Mouse (Mus musculus) heart, embryonic 10.5 days (tissue): ENCODE results near the gene Cmip. TPM values are rescaled to one million over a fixed set of nuclear protein-coding genes. Genes with fewer than 3 reads are reported as not detected.

Source experiments
- DNase-seq: peaks from one replicate; pipeline ENCODE4 v3.0.0-alpha.2; 2017; ENCODE audit warnings: low spot score
- H3K27ac ChIP-seq: fragments of 300-500 bp; sonication (generic); 2 replicates; pipeline ENCODE4 v1.5.1; 2016; ENCODE audit warnings: mild to moderate bottlenecking
- H3K27me3 ChIP-seq: fragments of 300-500 bp; sonication (generic); 2 replicates; pipeline ENCODE4 v1.6.1; 2016; ENCODE audit warnings: mild to moderate bottlenecking; ENCODE audit not compliant: poor library complexity, insufficient read depth, severe bottlenecking
- H3K36me3 ChIP-seq: fragments of 300-500 bp; sonication (generic); 2 replicates; pipeline ENCODE4 v1.6.1; 2016; ENCODE audit warnings: mild to moderate bottlenecking, moderate library complexity
- H3K4me1 ChIP-seq: fragments of 300-500 bp; sonication (generic); 2 replicates; pipeline ENCODE4 v1.6.1; 2016; ENCODE audit warnings: mild to moderate bottlenecking
- H3K4me3 ChIP-seq: fragments of 300-500 bp; sonication (generic); 2 replicates; pipeline ENCODE4 v1.5.1; 2016; ENCODE audit warnings: mild to moderate bottlenecking, moderate library complexity
- H3K9me3 ChIP-seq: fragments of 300-500 bp; sonication (generic); 2 replicates; pipeline ENCODE4 v1.6.1; 2016; ENCODE audit warnings: mild to moderate bottlenecking, moderate library complexity
- WGBS: fragments of 180-500 bp; shearing (Covaris S2); methylation state at CpG from one replicate; pipeline ENCODE4 v1.1.7; 2016; 5-methylcytosine and 5-hydroxymethylcytosine counted together
- polyA plus RNA-seq: library from polyadenylated mRNA; unstranded; fragments of >200 nt; fragmentation: Nextera tagmentation; extraction: Ambion mirVana; gene quantifications from 2 replicates; pipeline ENCODE4 v1.2.1, GENCODE M21; 2016

The Cmip gene
- polyA plus RNA-seq, 1 experiment from 2014 or later = 8.3 TPM

GRCm38 (mm10) chr8:117284768-117285484, 28.1 kb downstream of the Cmip start:
- WGBS = 79% methylated on average over 9 of the region's 9 CpGs
- H3K27me3 ChIP-seq = no peaks in the 10 kb centered on the region
- no peak for DNase-seq
- H3K4me1 ChIP-seq = peaks cover 46% of the 10 kb centered on the region
- H3K9me3 ChIP-seq = no peaks in the 10 kb centered on the region
- no peak overlapping the region for H3K27ac ChIP-seq
- peaks cover 18% of the 10 kb centered on the region for H3K36me3 ChIP-seq
- no peak overlapping the region for H3K4me3 ChIP-seq

GRCm38 (mm10) chr8:117287966-117288365, 31.1 kb downstream of the Cmip start:
- no peaks in the 10 kb centered on the region for H3K27me3 ChIP-seq
- 74% methylated on average over 8 of the region's 8 CpGs for WGBS
- peaks cover 40% of the 10 kb centered on the region for H3K4me1 ChIP-seq
- H3K4me3 ChIP-seq = no peak overlapping the region
- no peak overlapping the region for H3K27ac ChIP-seq
- H3K9me3 ChIP-seq = no peaks in the 10 kb centered on the region
- H3K36me3 ChIP-seq = peaks cover 18% of the 10 kb centered on the region
- DNase-seq = no peak

- no peak for DNase-seq
- H3K27ac ChIP-seq = no peak overlapping the region
- no peaks in the 10 kb centered on the region for H3K27me3 ChIP-seq
- H3K9me3 ChIP-seq = no peaks in the 10 kb centered on the region
- WGBS = 82% methylated on average over 9 of the region's 9 CpGs
- peaks cover 18% of the 10 kb centered on the region for H3K36me3 ChIP-seq
- H3K4me3 ChIP-seq = no peak overlapping the region
- peaks cover 40% of the 10 kb centered on the region for H3K4me1 ChIP-seq
Observed at GRCm38 (mm10) chr8:117289016-117289415, 32.2 kb downstream of the Cmip start.

- Histone ChIP-seq H3K4me3 (no peak overlapping the region), H3K27ac (no peak overlapping the region), H3K4me1 (peaks cover 41% of the 10 kb centered on the region), H3K27me3 (no peaks in the 10 kb centered on the region), H3K9me3 (no peaks in the 10 kb centered on the region), H3K36me3 (peaks cover 11% of the 10 kb centered on the region)
- WGBS = 85% methylated on average over 7 of the region's 7 CpGs
- DNase-seq = no peak
Observed at GRCm38 (mm10) chr8:117290506-117290905, 33.6 kb downstream of the Cmip start.

GRCm38 (mm10) chr8:117292262-117292661, 35.4 kb downstream of the Cmip start:
- Histone ChIP-seq H3K27me3 (no peaks in the 10 kb centered on the region), H3K4me1 (peaks cover 41% of the 10 kb centered on the region), H3K9me3 (no peaks in the 10 kb centered on the region), H3K36me3 (no peaks in the 10 kb centered on the region), H3K4me3 (no peak overlapping the region), H3K27ac (no peak overlapping the region)
- WGBS = 41% methylated on average over 8 of the region's 8 CpGs
- no peak for DNase-seq

DNA sequence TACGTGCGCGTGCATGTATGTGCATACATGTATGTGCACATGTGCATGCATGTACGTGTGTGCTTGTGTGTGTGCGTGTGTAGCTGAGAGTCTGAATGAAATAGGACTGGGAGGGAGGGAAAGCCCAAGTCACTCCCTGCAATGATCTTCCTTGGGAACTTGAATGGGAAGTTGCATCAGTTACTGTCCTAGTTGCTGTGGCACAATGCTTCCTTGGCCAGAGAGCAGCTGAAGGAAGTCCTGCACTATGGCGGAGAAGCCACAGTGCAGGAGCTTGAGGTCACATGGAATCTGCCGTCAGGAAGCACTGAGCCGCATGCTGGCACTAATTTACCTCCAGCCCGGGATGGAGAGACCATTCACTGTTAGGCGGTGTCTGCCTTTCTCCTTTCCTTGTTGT, 37.9 kb downstream of the Cmip start:
- H3K27ac ChIP-seq = no peak overlapping the region
- H3K4me1 ChIP-seq = peaks cover 63% of the 10 kb centered on the region
- WGBS = 83% methylated on average over 10 of the region's 10 CpGs

DNA sequence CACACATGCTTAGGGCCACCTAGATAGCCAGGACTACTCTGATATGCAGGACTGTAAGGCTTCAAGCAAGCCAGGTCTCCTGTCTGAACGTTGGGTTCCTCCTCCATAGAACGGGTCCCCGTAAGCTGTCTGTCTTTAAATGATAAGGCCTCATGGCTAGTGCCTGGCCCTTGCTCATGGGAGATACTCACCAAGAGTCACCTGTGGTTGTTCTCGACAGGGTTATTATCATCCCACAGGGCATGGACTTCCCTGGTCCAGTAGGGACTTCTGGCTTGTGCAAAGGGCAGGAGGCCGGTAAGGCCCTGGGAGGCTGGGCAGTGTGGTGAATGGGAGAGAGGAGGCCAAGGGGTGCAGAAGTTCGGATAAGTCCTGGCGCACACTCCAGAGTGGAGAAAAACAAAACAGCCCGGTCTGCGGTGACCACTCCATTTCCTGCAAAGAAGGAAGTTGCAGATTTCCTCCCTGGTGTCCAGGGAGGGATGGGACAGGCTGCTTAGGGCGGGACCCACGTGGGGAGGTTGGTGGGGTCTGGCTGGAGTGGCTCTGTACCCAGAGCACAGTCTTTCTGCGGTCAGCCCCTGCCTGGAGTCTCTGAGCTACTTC, 41.2 kb downstream of the Cmip start:
- Histone ChIP-seq H3K27ac (peak overlapping the region; percentile 78), H3K4me1 (peaks cover 75% of the 10 kb centered on the region)
- WGBS = 54% methylated on average over 12 of the region's 12 CpGs

More for the DNA sequence above, 37.9 kb downstream of the Cmip start:
- no peaks in the 10 kb centered on the region for H3K27me3 ChIP-seq
- H3K9me3 ChIP-seq = no peaks in the 10 kb centered on the region
- H3K4me3 ChIP-seq = no peak overlapping the region
- H3K36me3 ChIP-seq = no peaks in the 10 kb centered on the region
- no peak for DNase-seq

GRCm38 (mm10) chr8:117299204-117299603, 42.3 kb downstream of the Cmip start:
- peaks cover 74% of the 10 kb centered on the region for H3K4me1 ChIP-seq
- H3K27me3 ChIP-seq = no peaks in the 10 kb centered on the region
- WGBS = 82% methylated on average over 10 of the region's 10 CpGs
- no peak overlapping the region for H3K4me3 ChIP-seq
- no peaks in the 10 kb centered on the region for H3K9me3 ChIP-seq
- no peak for DNase-seq
- H3K27ac ChIP-seq = peak overlapping the region; percentile 49
- no peaks in the 10 kb centered on the region for H3K36me3 ChIP-seq

More for the DNA sequence above, 41.2 kb downstream of the Cmip start:
- Histone ChIP-seq H3K36me3 (no peaks in the 10 kb centered on the region), H3K27me3 (no peaks in the 10 kb centered on the region), H3K9me3 (no peaks in the 10 kb centered on the region), H3K4me3 (peak overlapping the region; percentile 1; the same call in 1 of the 2 replicates)
- peak; percentile 86 for DNase-seq

DNA sequence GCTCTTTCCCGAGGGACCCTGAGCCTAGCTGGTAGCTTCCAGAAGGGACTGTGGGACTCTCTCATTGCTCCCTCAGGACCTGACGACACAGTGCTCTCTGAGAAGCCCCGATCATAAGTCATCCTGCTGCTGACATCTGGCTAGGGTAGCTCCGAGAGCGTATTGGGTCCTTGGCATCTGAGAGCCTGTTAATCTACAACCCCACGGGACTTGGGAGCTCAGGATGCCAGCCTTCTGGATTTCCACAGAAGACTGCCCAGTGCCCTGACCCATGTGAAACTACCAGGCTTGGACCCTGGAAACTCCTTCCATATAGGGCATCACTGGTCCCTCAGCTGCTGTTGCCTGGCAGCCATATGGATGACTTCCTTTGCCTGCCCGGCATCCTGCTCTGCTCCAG, 43.3 kb downstream of the Cmip start:
- no peak overlapping the region for H3K27ac ChIP-seq
- H3K9me3 ChIP-seq = no peaks in the 10 kb centered on the region
- 74% methylated on average over 7 of the region's 7 CpGs for WGBS
- H3K4me3 ChIP-seq = no peak overlapping the region
- H3K36me3 ChIP-seq = no peaks in the 10 kb centered on the region
- H3K27me3 ChIP-seq = no peaks in the 10 kb centered on the region
- H3K4me1 ChIP-seq = peaks cover 76% of the 10 kb centered on the region
- no peak for DNase-seq

DNA sequence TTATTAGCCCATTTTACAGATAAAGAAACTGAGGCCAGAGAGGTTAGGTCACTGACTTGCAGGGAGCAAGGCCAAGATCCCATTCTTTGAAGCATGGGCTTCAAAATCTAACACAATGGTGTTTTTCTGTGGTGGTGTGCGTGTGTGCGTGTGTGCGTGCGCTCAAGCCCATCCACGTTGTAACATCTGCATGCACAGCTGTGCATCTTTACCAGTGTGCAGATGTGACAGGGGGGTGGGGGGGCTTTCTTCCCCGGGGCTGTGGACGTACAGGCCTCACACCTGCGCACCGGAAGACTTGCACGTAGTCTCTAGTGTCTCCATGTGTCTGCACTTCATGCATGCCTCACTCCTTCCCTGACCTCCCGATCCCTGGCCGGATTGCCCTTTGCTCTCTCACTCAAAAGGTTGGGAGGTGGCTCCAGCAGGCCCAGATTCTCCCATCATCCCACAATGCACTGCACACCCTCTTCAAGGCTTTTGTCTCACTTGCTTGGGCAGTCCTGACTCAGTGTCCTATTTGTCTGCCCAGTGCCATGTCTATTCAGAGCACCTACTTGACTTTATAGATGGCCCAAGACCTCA, 44.7 kb downstream of the Cmip start:
- no peak overlapping the region for H3K4me3 ChIP-seq
- peaks cover 83% of the 10 kb centered on the region for H3K4me1 ChIP-seq
- no peak for DNase-seq
- no peaks in the 10 kb centered on the region for H3K9me3 ChIP-seq
- peak overlapping the region; percentile 45 for H3K27ac ChIP-seq
- no peaks in the 10 kb centered on the region for H3K36me3 ChIP-seq
- no peaks in the 10 kb centered on the region for H3K27me3 ChIP-seq
- 86% methylated on average over 12 of the region's 12 CpGs for WGBS

GRCm38 (mm10) chr8:117302072-117302471, 45.2 kb downstream of the Cmip start:
- H3K36me3 ChIP-seq = no peaks in the 10 kb centered on the region
- no peaks in the 10 kb centered on the region for H3K9me3 ChIP-seq
- peaks cover 87% of the 10 kb centered on the region for H3K4me1 ChIP-seq
- DNase-seq = no peak
- peak overlapping the region; percentile 45 for H3K27ac ChIP-seq
- H3K4me3 ChIP-seq = no peak overlapping the region
- 75% methylated on average over 11 of the region's 11 CpGs for WGBS
- H3K27me3 ChIP-seq = no peaks in the 10 kb centered on the region

DNA sequence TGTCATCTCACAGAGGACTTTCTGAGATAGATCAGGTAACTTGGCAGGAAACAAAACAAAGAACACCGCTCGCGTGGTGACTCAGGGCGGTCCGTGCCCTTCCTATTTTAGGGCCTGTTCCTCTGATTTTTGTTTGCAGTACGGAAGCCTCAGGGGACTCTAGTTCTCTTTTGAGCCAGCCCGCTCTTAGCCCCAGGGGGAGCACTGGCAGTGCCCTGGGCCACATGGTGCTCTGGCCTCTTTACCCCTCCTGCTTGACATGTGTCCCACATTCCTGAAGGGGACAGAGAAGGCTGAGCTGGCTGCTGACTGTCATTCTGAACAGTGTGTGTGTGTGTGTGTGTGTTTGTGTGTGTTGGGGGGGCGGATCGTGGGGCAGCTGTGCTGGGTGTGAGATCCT, 46.8 kb downstream of the Cmip start:
- no peaks in the 10 kb centered on the region for H3K36me3 ChIP-seq
- H3K27ac ChIP-seq = peak overlapping the region; percentile 56
- no peak for DNase-seq

GRCm38 (mm10) chr8:117305405-117305804, 48.5 kb downstream of the Cmip start:
- 37% methylated on average over 5 of the region's 5 CpGs for WGBS
- no peak overlapping the region for H3K4me3 ChIP-seq
- H3K4me1 ChIP-seq = peaks cover 66% of the 10 kb centered on the region
- DNase-seq = no peak
- no peaks in the 10 kb centered on the region for H3K36me3 ChIP-seq
- H3K27ac ChIP-seq = no peak overlapping the region
- no peaks in the 10 kb centered on the region for H3K27me3 ChIP-seq
- no peaks in the 10 kb centered on the region for H3K9me3 ChIP-seq

More for the DNA sequence above, 46.8 kb downstream of the Cmip start:
- WGBS = 37% methylated on average over 9 of the region's 9 CpGs
- Histone ChIP-seq H3K4me3 (no peak overlapping the region), H3K9me3 (no peaks in the 10 kb centered on the region), H3K4me1 (peaks cover 84% of the 10 kb centered on the region), H3K27me3 (no peaks in the 10 kb centered on the region)
